Mouse (Mus musculus): ENCODE measurements around the gene Jak3. TPM values are rescaled to one million over a fixed set of nuclear protein-coding genes. Genes with fewer than 3 reads are reported as not detected.

Gene Jak3
- 4.7 and 5.4 TPM in 2 replicates for polyA plus RNA-seq (2015; fragmentation: Nextera tagmentation; extraction: Ambion mirVana)

DNA sequence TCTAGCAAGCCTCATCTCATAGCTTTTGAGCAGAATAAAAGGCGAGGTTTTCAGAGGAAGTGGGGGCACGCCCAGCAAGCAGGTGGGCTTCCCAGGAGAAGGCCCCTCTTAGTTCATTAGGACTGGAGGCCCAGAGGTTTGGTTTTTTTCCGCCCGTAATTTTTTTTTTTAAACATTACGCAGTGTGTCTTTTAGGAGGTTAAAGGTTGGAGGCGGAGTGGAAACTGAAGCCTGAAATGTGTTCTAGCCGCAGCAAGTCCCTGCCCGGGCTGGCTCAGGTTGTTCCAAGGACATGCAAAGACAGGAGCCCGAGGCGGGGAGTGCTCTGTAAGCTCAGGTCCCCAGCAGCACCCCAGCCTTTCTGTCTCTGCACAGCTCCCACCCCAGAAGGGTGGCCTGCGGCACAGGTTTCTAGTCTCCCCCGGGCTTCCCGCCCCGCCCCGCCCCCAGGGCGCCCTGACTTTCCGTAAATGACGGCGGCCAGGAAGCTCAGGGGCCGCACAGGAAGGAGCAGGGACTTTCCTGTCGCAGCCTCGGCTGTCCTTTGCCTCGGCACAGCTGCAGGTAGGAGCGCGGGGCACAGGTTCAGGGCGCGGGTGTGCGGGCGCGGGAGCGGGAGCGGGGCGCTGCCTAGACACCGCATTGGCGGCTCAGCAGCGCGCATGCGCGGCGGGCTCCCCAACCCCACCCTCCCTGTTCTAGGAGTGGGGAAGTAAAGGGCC, at the start of gene Jak3:
Gene Jak3 (plus strand): TSS at position 277 of the 722 bp plus-strand sequence.
- Histone ChIP-seq H3K4me3 (ENCODE audit: low read depth, low read length) (peak within 1 kb of the TSS; percentile 76), H3K9ac (ENCODE audit: low read depth, low read length) (peak within 1 kb of the TSS; percentile 90), H3K4me2 (ENCODE audit: low read length) (peak within 1 kb of the TSS; percentile 65), H3K27me3 (ENCODE audit: control insufficient read depth, insufficient read depth, low read depth, low read length) (peaks cover 31% of the 10 kb centered on the region), H3K4me1 (ENCODE audit: control insufficient read depth, insufficient read depth, low read length) (peaks cover 20% of the 10 kb centered on the region), H3K27ac (ENCODE audit: low read length) (peak within 1 kb of the TSS; percentile 78), H3K9me3 (replicated peaks; ENCODE audit: control insufficient read depth, low read length, poor library complexity, severe bottlenecking) (no peaks in the 10 kb centered on the region), H3K36me3 (ENCODE audit: control insufficient read depth, insufficient read depth, low read length) (no peaks in the 10 kb centered on the region)
- peak; percentile 46 for ATAC-seq
- WGBS = 2% methylated on average over 39 of the region's 40 CpGs

DNA sequence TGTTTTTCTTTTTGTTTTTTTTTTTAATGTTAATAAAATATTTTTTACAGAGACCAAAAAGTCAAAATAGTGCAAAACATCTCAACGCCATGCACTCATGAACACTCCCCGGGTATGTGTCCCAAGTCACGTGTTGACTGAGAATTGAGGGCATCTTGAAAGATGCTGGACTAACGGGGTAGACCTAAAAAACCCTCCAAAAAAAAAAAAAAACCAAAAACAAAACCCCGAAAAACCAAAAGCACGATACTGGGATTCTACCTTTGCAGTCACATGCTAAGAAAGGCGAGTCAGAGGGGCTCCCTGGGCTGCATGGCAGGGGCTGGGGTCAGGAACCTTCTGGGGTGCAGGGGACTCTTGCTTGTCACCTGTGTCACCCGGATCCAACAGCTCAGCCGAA, 49.3 kb upstream of the Jak3 start:
- no peak overlapping the region for H3K4me2 ChIP-seq (ENCODE audit: low read length)
- H3K4me3 ChIP-seq (ENCODE audit: low read depth, low read length) = no peak overlapping the region
- no peaks in the 10 kb centered on the region for H3K9me3 ChIP-seq (replicated peaks; ENCODE audit: control insufficient read depth, low read length, poor library complexity, severe bottlenecking)
- H3K27me3 ChIP-seq (ENCODE audit: control insufficient read depth, insufficient read depth, low read depth, low read length) = peaks cover 3% of the 10 kb centered on the region; the same call in 1 of the 2 replicates
- no peak overlapping the region for H3K27ac ChIP-seq (ENCODE audit: low read length)
- H3K4me1 ChIP-seq (ENCODE audit: control insufficient read depth, insufficient read depth, low read length) = peaks cover 14% of the 10 kb centered on the region
- H3K9ac ChIP-seq (ENCODE audit: low read depth, low read length) = no peak overlapping the region
- ATAC-seq = no peak
- H3K36me3 ChIP-seq (ENCODE audit: control insufficient read depth, insufficient read depth, low read length) = peaks cover 22% of the 10 kb centered on the region
- 90% methylated on average over 9 of the region's 9 CpGs for WGBS

DNA sequence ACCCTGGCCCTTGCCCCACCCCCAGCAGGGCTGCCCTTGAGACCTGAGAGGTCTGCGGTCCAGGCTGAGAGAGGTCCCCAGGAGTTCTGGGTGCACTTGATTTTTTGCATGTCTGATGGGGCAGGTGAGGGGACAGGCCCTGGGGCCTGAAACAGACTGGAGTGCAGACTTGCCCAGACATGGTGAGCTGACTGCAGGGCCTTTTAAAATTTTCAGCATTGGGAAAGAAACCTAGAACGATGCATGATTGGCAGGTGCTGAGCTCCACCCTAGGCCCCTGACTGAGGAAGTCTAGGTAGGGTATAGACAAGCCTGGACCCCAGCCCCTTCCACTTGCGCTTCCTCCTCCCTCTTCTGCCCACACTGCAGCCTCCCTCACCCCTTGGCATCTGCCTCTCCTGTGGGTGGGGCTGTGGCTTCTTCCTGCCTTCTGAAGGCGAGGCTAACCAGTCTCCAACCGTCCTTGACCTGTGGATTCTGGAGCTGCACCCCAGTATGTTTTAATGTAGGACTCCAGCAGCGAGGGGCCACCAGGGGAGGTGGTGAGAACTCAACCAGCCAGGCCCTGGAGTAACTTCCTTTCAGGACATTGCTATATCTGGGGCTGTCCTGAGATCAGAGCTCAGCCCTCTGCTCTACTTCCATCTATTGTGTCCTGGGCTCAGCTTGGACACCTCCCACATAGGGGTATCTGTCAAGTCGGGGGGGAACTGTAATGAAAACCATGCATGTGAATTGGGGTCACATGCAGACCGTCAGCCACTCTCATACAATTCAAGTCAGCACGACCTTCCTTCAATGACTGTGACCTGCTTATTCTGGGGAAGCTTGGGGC, 48.6 kb upstream of the Jak3 start:
- 50% methylated on average over 9 of the region's 9 CpGs for WGBS
- no peak overlapping the region for H3K4me3 ChIP-seq (ENCODE audit: low read depth, low read length)
- no peak overlapping the region for H3K9ac ChIP-seq (ENCODE audit: low read depth, low read length)
- H3K27me3 ChIP-seq (ENCODE audit: control insufficient read depth, insufficient read depth, low read depth, low read length) = peaks cover 5% of the 10 kb centered on the region; the same call in 1 of the 2 replicates
- no peak overlapping the region for H3K4me2 ChIP-seq (ENCODE audit: low read length)
- no peak for ATAC-seq
- H3K9me3 ChIP-seq (replicated peaks; ENCODE audit: control insufficient read depth, low read length, poor library complexity, severe bottlenecking) = no peaks in the 10 kb centered on the region
- H3K4me1 ChIP-seq (ENCODE audit: control insufficient read depth, insufficient read depth, low read length) = peaks cover 14% of the 10 kb centered on the region
- peaks cover 14% of the 10 kb centered on the region for H3K36me3 ChIP-seq (ENCODE audit: control insufficient read depth, insufficient read depth, low read length)
- H3K27ac ChIP-seq (ENCODE audit: low read length) = no peak overlapping the region

DNA sequence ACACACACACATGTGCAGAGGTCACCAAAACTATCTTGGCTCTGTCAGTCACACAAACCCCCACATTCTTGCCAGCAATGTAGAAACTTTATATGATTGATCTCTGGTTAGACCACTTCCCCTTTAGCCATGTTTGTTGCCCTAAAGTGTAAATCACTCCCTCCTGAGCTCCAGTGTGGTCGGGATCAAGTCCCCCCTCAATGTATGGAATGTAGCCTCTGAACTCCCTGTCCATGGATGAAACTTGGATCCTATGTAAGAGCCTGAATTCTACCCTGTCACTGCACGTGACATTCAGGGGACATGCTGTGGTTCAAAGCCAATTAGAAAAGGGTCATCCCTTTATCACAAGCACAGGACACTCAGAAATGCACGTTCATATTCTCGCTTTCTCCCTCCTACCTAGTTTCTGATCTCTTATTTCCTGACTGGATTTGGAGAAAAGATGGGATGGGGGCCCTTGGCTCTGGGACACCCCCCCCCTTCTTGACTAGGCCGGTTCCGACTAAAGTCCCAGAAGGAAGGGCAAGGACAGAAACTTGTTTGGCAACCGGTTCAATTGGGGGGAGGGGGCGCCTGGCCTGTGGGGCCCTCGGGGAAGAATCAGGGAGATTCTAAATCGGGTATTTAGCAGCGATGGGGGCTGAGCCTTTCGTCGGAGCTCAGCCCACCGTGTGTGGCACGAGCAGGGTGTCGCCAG, 47.5 kb upstream of the Jak3 start:
- Histone ChIP-seq H3K36me3 (ENCODE audit: control insufficient read depth, insufficient read depth, low read length) (peaks cover 8% of the 10 kb centered on the region), H3K9ac (ENCODE audit: low read depth, low read length) (peak overlapping the region; percentile 77), H3K4me1 (ENCODE audit: control insufficient read depth, insufficient read depth, low read length) (peaks cover 14% of the 10 kb centered on the region), H3K27me3 (ENCODE audit: control insufficient read depth, insufficient read depth, low read depth, low read length) (peaks cover 5% of the 10 kb centered on the region; the same call in 1 of the 2 replicates), H3K27ac (ENCODE audit: low read length) (peak overlapping the region; percentile 89), H3K9me3 (replicated peaks; ENCODE audit: control insufficient read depth, low read length, poor library complexity, severe bottlenecking) (no peaks in the 10 kb centered on the region), H3K4me3 (ENCODE audit: low read depth, low read length) (peak overlapping the region; percentile 48), H3K4me2 (ENCODE audit: low read length) (peak overlapping the region; percentile 95)
- ATAC-seq = no peak
- WGBS = 8% methylated on average over 16 of the region's 16 CpGs

DNA sequence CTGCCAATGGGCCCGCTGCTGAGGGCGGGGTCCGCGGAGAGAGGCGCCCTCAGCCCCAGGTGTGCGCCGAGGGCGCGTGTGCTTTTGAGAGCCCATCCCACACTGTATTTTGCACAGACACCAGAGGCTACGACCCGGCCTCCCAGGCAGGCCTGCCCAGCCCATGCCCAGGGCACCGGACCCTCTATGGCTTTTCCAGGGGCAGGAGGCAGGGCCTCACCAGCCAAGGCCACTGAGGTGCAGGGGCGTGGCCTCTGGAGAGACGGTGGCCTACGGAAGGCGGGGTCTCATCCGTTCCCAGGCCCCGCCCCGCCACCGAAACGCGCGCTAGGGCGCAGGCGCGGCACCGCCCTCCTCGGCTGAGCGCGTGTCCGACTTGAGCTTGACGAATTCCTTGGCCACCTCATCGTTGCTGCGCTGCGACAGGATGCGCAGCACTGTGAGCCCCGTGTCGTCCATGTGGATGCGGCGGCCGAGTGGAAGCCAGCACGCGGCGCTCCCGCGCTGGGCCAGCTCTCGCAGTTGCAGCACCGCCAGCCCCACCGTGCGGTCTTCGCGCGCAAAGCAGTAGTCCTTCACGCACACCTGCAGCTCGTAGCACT, 46.9 kb upstream of the Jak3 start:
- peak; percentile 87 for ATAC-seq
- peak overlapping the region; percentile 77 for H3K9ac ChIP-seq (ENCODE audit: low read depth, low read length)
- H3K27me3 ChIP-seq (ENCODE audit: control insufficient read depth, insufficient read depth, low read depth, low read length) = peaks cover 5% of the 10 kb centered on the region; the same call in 1 of the 2 replicates
- no peaks in the 10 kb centered on the region for H3K9me3 ChIP-seq (replicated peaks; ENCODE audit: control insufficient read depth, low read length, poor library complexity, severe bottlenecking)
- WGBS = 2% methylated on average over 55 of the region's 55 CpGs
- H3K27ac ChIP-seq (ENCODE audit: low read length) = peak overlapping the region; percentile 89
- peaks cover 14% of the 10 kb centered on the region for H3K4me1 ChIP-seq (ENCODE audit: control insufficient read depth, insufficient read depth, low read length)
- peaks cover 4% of the 10 kb centered on the region for H3K36me3 ChIP-seq (ENCODE audit: control insufficient read depth, insufficient read depth, low read length)
- H3K4me2 ChIP-seq (ENCODE audit: low read length) = peak overlapping the region; percentile 95
- H3K4me3 ChIP-seq (ENCODE audit: low read depth, low read length) = peak overlapping the region; percentile 48

DNA sequence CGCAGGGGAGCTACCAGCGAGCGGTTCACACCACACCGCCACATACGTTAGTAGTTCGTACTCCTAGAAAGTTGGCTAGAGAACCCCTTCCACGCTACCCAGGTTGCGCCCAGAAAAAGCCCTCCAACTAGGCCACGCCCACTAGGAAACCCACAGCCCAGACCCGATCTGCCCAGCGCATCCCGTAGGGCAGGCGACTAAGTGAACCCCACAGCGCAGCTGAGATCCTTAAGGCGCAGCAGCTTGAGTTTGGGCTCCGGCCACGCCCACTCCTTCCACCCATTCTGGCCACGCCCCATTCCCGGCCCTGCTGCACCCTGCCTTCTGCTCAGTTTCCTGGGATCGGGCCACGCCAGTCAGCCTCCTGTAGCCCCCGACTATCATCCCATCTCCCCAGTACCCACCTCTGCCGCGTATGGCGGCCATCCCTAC, 46.3 kb upstream of the Jak3 start:
- no peaks in the 10 kb centered on the region; the same call in 1 of the 2 replicates for H3K36me3 ChIP-seq (ENCODE audit: control insufficient read depth, insufficient read depth, low read length)
- H3K4me3 ChIP-seq (ENCODE audit: low read depth, low read length) = peak overlapping the region; percentile 48
- 5% methylated on average over 25 of the region's 25 CpGs for WGBS
- peak overlapping the region; percentile 77 for H3K9ac ChIP-seq (ENCODE audit: low read depth, low read length)
- H3K27ac ChIP-seq (ENCODE audit: low read length) = peak overlapping the region; percentile 89
- peaks cover 5% of the 10 kb centered on the region; the same call in 1 of the 2 replicates for H3K27me3 ChIP-seq (ENCODE audit: control insufficient read depth, insufficient read depth, low read depth, low read length)
- H3K4me2 ChIP-seq (ENCODE audit: low read length) = peak overlapping the region; percentile 95
- H3K9me3 ChIP-seq (replicated peaks; ENCODE audit: control insufficient read depth, low read length, poor library complexity, severe bottlenecking) = no peaks in the 10 kb centered on the region
- peaks cover 14% of the 10 kb centered on the region for H3K4me1 ChIP-seq (ENCODE audit: control insufficient read depth, insufficient read depth, low read length)
- ATAC-seq = peak; percentile 30

DNA sequence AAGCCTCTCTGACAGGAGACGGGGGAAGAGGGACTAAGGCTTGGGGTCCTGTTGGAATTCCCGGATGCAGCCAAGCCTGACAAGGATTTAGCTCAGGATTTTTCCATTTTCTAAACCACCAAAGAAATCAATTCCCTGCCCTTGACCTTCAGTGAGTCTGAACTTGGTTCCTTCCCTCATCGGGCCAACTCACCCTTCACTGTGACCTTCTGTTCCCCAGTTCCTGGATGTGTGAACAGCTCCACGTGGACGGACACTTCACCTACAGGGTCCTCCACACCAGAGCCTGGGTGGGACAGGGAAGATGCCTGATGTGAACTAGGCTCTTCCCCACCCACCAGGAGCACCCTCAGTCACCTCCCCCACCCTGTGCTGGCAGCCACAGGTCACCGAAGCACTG, 45.3 kb upstream of the Jak3 start:
- Histone ChIP-seq H3K9me3 (replicated peaks; ENCODE audit: control insufficient read depth, low read length, poor library complexity, severe bottlenecking) (no peaks in the 10 kb centered on the region), H3K27me3 (ENCODE audit: control insufficient read depth, insufficient read depth, low read depth, low read length) (peaks cover 5% of the 10 kb centered on the region; the same call in 1 of the 2 replicates), H3K36me3 (ENCODE audit: control insufficient read depth, insufficient read depth, low read length) (no peaks in the 10 kb centered on the region; the same call in 1 of the 2 replicates), H3K9ac (ENCODE audit: low read depth, low read length) (no peak overlapping the region), H3K27ac (ENCODE audit: low read length) (no peak overlapping the region), H3K4me1 (ENCODE audit: control insufficient read depth, insufficient read depth, low read length) (peaks cover 14% of the 10 kb centered on the region), H3K4me2 (ENCODE audit: low read length) (no peak overlapping the region), H3K4me3 (ENCODE audit: low read depth, low read length) (no peak overlapping the region)
- ATAC-seq = no peak
- WGBS = 86% methylated on average over 6 of the region's 6 CpGs

DNA sequence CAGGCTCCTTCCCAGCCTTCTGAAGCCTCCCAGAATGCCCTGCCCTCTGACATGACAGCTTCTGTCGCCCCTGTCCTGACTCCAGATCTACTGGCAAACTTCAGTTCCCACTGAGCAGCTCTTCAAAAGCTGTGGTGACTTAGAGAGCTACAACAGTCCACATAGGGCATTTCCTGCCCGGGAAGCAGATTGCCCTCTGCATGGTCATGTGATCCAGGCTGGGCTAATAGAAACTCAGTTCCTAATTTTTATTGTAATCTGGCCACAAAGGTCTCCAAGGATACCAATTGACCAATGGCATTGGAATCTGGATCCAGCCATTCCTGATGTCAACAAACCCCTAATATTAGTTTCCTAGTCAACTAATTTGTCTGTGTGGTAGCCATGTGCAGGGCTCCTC, 44.2 kb upstream of the Jak3 start:
- Histone ChIP-seq H3K4me2 (ENCODE audit: low read length) (no peak overlapping the region), H3K4me1 (ENCODE audit: control insufficient read depth, insufficient read depth, low read length) (peaks cover 14% of the 10 kb centered on the region), H3K27ac (ENCODE audit: low read length) (no peak overlapping the region), H3K4me3 (ENCODE audit: low read depth, low read length) (no peak overlapping the region), H3K27me3 (ENCODE audit: control insufficient read depth, insufficient read depth, low read depth, low read length) (peaks cover 5% of the 10 kb centered on the region; the same call in 1 of the 2 replicates), H3K9me3 (replicated peaks; ENCODE audit: control insufficient read depth, low read length, poor library complexity, severe bottlenecking) (no peaks in the 10 kb centered on the region), H3K9ac (ENCODE audit: low read depth, low read length) (no peak overlapping the region), H3K36me3 (ENCODE audit: control insufficient read depth, insufficient read depth, low read length) (peaks cover 3% of the 10 kb centered on the region; the same call in 1 of the 2 replicates)
- WGBS = 60% methylated on average over 2 of the region's 2 CpGs
- ATAC-seq = no peak
